Mouse (Mus musculus) Patski (cell line): ENCODE measurements around the gene Ptpn5. TPM values are rescaled to one million over a fixed set of nuclear protein-coding genes. Genes with fewer than 3 reads are reported as not detected.
A peak's percentile ranks its signal among the peaks of the same experiment; 100 is the strongest.

Experiments used
- ATAC-seq: fragments of 100-300 bp; one replicate; pipeline ENCODE4 v1.8.0; 2021
- CTCF ChIA-PET: fragments of 350-600 bp; sonication (Branson Sonifier 250); formaldehyde crosslinking; loops from one replicate; lab custom pipeline; 2022; ENCODE audit warnings: inconsistent platforms; lab: Charles Lee
- POLR2A ChIA-PET: fragments of 350-600 bp; sonication (Branson Sonifier 250); formaldehyde crosslinking; loops from one replicate; lab custom pipeline; 2022; ENCODE audit warnings: antibody characterized with exemption, inconsistent platforms; lab: Charles Lee
- DNase-seq: peaks from one replicate; pipeline ENCODE4 v3.0.0-alpha.2; 2011; ENCODE audit warnings: low read depth, low spot score
- H3K27me3 ChIP-seq: fragments of 371-371 bp; one replicate; pipeline ENCODE4 v1.5.1; 2021
- CTCF ChIP-seq: fragments of 100-300 bp; IDR thresholded peaks from one replicate; pipeline ENCODE4 v1.5.1; 2021
- in situ Hi-C: fragments of 300-500 bp; cut with MboI; formaldehyde crosslinking; loops from 3 replicates; pipeline ENCODE4 v1.11.1; 2018; ENCODE audit warnings: low pct_unique_long_range_greater_than_20kb, mixed read lengths
- polyA plus RNA-seq: library from polyadenylated mRNA; unstranded; gene quantifications from one replicate; pipeline ENCODE4 v1.2.3, GENCODE M21; 2021

The Ptpn5 gene
- polyA plus RNA-seq, 1 experiment from 2014 or later, result 0.18 TPM

GRCm38 (mm10) chr7:47072551-47072950 lies 60.9 kb downstream of the Ptpn5 start:
- in situ Hi-C loops, result no loop called here
- ATAC-seq (peak; percentile 35), DNase-seq (no peak)
- TF ChIP-seq CTCF, result peak; percentile 64
- CTCF ChIA-PET, result interaction anchor here (1.8 kb wide), 1 partner anchor 21 kb away, joined by 7 read pairs; no protein-coding TSS in a partner anchor
- H3K27me3 ChIP-seq, result no peaks in the 10 kb centered on the region
- POLR2A ChIA-PET, result no interaction called here

- in situ Hi-C loops, result no loop called here
- ATAC-seq (no peak), DNase-seq (no peak)
- no peaks in the 10 kb centered on the region for H3K27me3 ChIP-seq
- ChIA-PET CTCF (interaction anchor here (1.1 to 1.2 kb wide), 2 partner anchors 13 to 37 kb away, joined by 3 read pairs; no protein-coding TSS in a partner anchor), POLR2A (no interaction called here)
- TF ChIP-seq CTCF, result no peak
Measured at GRCm38 (mm10) chr7:47067879-47068278, 65.6 kb downstream of the Ptpn5 start.

- DNase-seq (no peak), ATAC-seq (no peak)
- TF ChIP-seq CTCF, result no peak
- ChIA-PET POLR2A (no interaction called here), CTCF (interaction anchor here (1.1 to 1.2 kb wide), 2 partner anchors 12 to 38 kb away, joined by 3 read pairs; no protein-coding TSS in a partner anchor)
- H3K27me3 ChIP-seq, result no peaks in the 10 kb centered on the region
- in situ Hi-C loops, result no loop called here
Measured at GRCm38 (mm10) chr7:47066942-47067341, 66.5 kb downstream of the Ptpn5 start.

- no peak for TF ChIP-seq CTCF
- DNase-seq, result no peak
- POLR2A ChIA-PET, result no interaction called here
- ATAC-seq, result no peak
- CTCF ChIA-PET, result interaction anchor here (1.3 kb wide), 1 partner anchor 10 kb away, joined by 3 read pairs; no protein-coding TSS in a partner anchor
- no peaks in the 10 kb centered on the region for H3K27me3 ChIP-seq
- in situ Hi-C loops, result no loop called here
Measured at GRCm38 (mm10) chr7:47061560-47061959, 71.9 kb downstream of the Ptpn5 start.

- ATAC-seq (no peak), DNase-seq (no peak)
- TF ChIP-seq CTCF, result no peak
- POLR2A ChIA-PET, result interaction anchor here (0.8 kb wide), 1 partner anchor 10 kb away, joined by 3 read pairs; no protein-coding TSS in a partner anchor
- no peaks in the 10 kb centered on the region for H3K27me3 ChIP-seq
- CTCF ChIA-PET, result interaction anchor here (1.1 kb wide), 1 partner anchor 43 kb away, joined by 3 read pairs; no protein-coding TSS in a partner anchor
- in situ Hi-C loops, result no loop called here
Measured at GRCm38 (mm10) chr7:47059339-47059738, 74.1 kb downstream of the Ptpn5 start.

- in situ Hi-C loops, result no loop called here
- ATAC-seq (no peak), DNase-seq (no peak)
- CTCF ChIA-PET, result no interaction called here
- no peak for TF ChIP-seq CTCF
- no peaks in the 10 kb centered on the region for H3K27me3 ChIP-seq
- POLR2A ChIA-PET, result no interaction called here
Measured at GRCm38 (mm10) chr7:47056273-47056672, 77.2 kb downstream of the Ptpn5 start.

GRCm38 (mm10) chr7:47055744-47056143 lies 77.7 kb downstream of the Ptpn5 start:
- CTCF ChIA-PET, result interaction anchor here (1.3 kb wide), 1 partner anchor 12 kb away, joined by 3 read pairs; no protein-coding TSS in a partner anchor
- in situ Hi-C loops, result no loop called here
- H3K27me3 ChIP-seq, result no peaks in the 10 kb centered on the region
- TF ChIP-seq CTCF, result no peak
- POLR2A ChIA-PET, result interaction anchor here (0.8 kb wide), 1 partner anchor 18 kb away, joined by 3 read pairs; no protein-coding TSS in a partner anchor
- ATAC-seq (no peak), DNase-seq (no peak)

GRCm38 (mm10) chr7:47054666-47055065 lies 78.8 kb downstream of the Ptpn5 start:
- ChIA-PET POLR2A (no interaction called here), CTCF (interaction anchor here (1.1 to 1.9 kb wide), 3 partner anchors 13 to 26 kb away, joined by 3 to 6 read pairs (median 3); no protein-coding TSS in a partner anchor)
- H3K27me3 ChIP-seq, result no peaks in the 10 kb centered on the region
- in situ Hi-C loops, result no loop called here
- DNase-seq (no peak), ATAC-seq (no peak)
- TF ChIP-seq CTCF, result no peak

GRCm38 (mm10) chr7:47053287-47053686 lies 80.2 kb downstream of the Ptpn5 start:
- ATAC-seq, result no peak
- TF ChIP-seq CTCF, result no peak
- in situ Hi-C loops, result no loop called here
- DNase-seq, result no peak
- POLR2A ChIA-PET, result interaction anchor here (1.0 to 1.5 kb wide), 2 partner anchors 12 to 44 kb away, joined by 4 to 5 read pairs; no protein-coding TSS in a partner anchor
- H3K27me3 ChIP-seq, result no peaks in the 10 kb centered on the region
- CTCF ChIA-PET, result interaction anchor here (1.5 to 1.9 kb wide), 2 partner anchors 23 to 93 kb away, joined by 4 to 6 read pairs; no protein-coding TSS in a partner anchor

GRCm38 (mm10) chr7:47052276-47052675 lies 81.2 kb downstream of the Ptpn5 start:
- H3K27me3 ChIP-seq, result no peaks in the 10 kb centered on the region
- CTCF ChIA-PET, result interaction anchor here (0.7 to 1.7 kb wide), 5 partner anchors 10 to 94 kb away, joined by 3 to 7 read pairs (median 4); no protein-coding TSS in a partner anchor
- in situ Hi-C loops, result no loop called here
- ATAC-seq (peak; percentile 62), DNase-seq (peak; percentile 59)
- no peak for TF ChIP-seq CTCF
- POLR2A ChIA-PET, result interaction anchor here (0.9 to 1.6 kb wide), 4 partner anchors 22 to 26 kb away, joined by 3 to 4 read pairs (median 3); no protein-coding TSS in a partner anchor
